Mouse (Mus musculus) cerebellum, postnatal 4 days (tissue): ENCODE data around the gene Sult6b2.

ENCODE experiments used
- DNase-seq, 2 experiments: peaks; one replicate each; pipeline ENCODE4 v3.0.0; 2022; ENCODE audit warnings: low spot score in 2 of 2, mixed read lengths in 1 of 2

The Sult6b2 gene

GRCm38 (mm10) chr6:142810239-142810638 is 5.9 kb upstream of the Sult6b2 start:
- DNase-seq = no peak

DNA sequence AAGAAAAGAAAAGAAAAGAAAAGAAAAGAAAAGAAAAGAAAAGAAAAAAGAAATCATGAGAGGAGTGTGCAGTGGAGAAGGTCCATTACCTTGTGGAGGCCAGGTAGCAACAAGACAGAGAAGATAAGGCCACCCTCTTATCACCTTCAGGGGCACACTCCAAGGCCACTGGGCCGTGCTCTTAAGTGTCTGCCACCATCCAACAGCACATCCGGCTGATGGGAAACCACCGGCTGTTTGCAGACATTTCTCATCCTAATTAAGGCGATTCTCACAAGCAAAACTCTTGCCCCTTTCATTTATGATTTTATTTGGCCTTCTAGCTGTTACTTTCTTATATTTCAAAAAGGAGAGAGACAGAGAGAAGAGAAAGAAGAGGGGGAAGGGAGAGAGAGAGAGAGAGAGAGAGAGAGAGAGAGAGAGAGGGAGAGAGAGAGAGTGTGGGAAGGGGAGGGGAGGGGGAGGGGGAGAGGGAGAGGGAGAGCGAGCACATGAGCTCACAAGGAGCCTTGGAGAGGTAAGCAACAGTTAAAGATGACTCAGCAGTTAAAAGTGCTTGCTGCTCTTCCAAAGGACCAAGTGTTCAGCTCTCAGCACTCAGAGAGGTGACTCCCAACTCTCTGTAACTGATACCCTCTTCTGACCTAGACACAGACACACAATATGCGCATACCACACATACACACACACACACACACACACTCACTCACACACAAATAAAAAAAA is 5.2 kb upstream of the Sult6b2 start:
- no peak for DNase-seq

- no peak for DNase-seq
These were observed 2.0 kb upstream of the Sult6b2 start for GRCm38 (mm10) chr6:142806326-142806725.

DNA sequence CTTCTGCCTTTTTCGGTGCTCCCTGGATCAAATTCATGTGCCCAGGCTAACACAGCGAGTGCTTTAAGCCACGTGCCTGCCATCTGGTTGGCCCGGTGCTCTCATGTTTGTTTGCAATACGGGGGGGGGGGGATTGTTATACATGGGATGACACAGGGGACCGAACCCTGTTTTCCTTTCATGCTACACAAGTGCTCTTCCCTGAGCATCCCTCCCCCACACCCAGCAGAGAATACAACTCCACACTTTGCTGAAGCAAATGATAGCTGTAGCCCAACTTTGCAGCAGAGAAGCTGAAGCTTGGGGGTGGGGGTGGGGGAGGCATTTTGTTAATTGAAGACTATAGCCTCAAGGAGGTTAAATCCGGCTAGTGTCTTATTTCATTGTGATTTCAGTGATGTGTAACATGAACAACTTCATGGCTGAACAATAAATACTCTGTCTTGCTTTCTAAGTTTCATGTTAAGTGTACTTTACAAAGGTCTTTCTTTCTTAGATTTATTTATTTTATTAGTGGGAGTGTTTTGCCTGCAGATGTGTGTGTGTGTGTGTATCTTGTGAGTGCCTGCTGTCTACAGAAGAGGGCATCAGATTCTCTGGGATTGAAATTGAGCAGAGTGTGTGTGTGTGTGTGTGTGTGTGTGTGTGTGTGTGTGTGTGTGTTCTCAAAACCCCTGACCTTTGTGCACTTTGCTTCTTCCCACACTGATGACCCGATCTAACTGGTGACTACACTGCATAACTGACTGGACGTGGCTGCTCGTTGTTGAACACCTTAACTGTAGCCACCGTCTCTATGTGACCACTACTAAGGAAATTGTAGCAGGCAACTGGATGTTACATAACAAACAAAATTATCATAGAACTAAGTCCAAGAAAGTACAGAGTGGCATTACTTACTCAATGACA is 1.4 kb downstream of the Sult6b2 start:
- DNase-seq = no peak

DNA sequence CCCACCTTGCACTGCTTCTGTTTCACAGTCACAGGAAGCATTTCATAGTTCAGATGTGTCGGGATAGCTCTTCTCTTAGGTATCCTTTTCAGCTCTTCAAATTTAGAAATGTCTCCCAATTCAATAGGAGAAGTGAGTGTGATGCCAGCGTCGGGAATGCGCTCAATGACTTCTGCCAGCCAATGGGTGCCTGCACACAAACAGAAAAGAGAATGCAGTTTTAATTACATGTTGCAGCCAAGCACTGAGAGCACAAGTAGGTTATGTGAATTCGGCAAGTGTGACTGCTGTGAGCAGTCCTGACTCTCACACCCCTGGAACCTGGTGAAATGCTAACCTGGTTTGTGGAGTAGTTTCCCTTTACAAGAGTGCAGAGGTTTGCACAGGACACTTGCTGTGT is 2.6 kb downstream of the Sult6b2 start:
- no peak for DNase-seq

DNA sequence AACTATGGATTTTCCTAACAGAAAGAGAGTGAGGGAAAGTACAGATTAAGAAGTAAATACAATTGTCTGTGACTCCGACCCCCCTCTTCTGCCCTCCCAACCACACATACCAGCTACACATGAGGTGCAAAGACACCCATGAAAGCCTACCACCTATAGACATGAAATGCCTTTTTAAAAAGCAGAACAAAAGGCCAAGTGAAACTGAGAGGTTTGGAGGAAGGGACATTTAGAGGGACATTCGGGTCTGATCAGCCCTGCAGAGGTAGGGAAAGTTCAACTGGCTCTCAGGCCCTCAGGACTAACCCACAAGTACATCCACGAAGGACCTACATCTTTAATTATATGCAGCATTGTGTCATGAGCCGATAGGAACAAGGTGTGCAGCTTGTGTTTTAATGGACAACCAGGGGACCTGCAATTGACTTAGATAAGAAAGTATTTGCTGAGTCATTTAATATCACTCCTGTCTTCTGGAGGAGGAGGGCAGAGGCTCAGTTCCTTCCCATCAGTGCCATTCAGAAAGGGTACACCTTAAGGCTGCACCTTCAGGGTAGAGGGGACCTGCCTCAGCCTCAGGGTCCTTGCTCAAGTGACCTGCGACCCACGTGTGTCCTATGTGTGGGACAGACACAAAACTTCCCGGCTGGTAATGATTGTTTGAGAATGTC is 4.5 kb downstream of the Sult6b2 start:
- DNase-seq = no peak

DNA sequence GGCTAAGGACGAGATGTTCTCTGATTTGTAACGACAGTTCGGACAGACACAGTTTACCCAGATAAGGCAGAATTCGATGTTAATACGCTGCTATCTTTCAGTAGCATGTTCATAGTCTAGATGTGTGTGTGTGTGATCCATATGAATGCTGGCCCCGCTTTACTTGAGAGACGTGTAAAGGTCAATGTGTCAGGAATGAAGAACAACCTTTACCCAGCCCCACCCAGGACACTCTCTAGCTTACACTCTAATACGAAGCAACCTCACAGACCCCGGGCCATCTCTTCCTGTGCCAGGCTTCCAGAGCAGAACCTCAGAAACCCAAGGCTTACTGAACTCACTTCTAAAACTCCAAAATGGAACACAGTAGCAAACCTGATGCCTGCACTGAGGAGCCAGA is 5.5 kb downstream of the Sult6b2 start:
- no peak for DNase-seq

DNA sequence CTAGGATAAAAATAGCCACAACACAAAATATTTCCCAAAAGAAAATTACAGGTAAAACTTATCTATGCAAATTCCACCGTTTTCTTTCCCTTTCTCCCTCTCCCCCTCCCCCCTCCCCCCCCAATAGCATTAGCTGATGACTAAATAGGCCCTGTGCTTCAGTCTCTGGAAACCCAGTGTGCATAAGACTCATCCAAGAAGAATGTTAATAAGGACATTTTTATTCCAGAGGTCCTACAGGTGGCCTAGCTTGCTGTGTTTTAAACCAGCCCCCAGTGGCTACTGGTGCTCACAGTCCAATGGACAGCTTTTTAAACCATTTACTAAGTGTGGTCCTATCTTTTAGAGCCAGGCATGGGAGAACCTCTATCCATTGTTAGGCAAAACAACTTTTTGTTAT is 6.3 kb downstream of the Sult6b2 start:
- no peak for DNase-seq

DNA sequence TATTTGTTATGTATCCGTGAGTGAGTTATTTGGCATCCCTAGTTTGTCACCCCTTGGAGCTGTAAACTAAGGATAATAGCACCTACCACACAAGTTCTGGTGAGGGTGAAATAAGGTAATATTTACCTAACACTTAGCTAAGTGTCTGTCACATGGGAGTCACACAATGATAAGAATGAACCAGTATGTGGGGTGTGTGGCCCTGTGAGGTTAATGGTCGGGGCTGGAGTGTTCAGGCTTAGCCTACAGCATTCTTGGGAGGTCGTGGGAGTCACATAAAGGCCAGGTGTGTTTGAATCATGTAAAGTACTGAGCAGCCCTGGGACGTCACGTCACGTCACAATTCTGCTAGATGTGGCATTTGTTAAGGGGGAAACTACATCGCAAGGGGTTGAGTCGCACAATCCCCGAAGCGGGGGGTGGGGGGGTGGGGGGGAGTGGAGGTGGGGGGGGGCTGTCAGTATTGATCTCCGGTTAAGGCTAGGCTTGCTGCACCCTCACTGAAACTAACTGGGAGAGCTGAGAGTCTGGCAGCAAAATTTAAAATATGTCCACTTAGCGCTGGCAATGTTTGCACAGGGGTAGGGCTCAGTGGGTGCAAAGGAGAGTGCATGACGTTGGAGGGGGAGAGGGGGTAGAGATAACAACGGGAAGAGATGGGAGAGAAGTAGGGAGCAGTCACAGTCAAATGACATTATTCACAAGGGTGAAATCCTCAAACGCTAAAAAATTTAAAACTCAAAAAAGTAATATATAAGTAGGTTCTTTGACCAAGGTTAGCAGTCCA is 8.5 kb downstream of the Sult6b2 start:
- DNase-seq = no peak

- no peak for DNase-seq
These were observed 9.2 kb downstream of the Sult6b2 start for GRCm38 (mm10) chr6:142795087-142795486.

DNA sequence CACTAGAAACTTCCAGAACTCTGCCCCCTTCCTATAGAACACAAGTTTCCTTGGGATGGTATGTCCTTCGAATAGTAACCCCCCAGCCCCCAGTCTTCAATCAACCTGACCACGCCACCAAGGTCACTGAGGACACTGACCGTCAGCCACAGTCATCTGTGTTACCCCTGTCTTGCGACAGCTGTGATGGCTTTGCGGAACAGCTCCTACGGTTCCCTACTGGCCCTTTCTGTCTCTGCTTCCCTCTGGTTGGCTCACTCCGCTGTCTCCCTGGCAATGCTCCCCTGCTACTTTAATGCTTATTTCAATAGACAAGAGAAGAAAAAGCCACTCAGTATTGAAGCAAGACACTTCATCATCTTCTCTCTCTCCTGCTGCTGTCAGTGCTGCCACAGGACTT is 10.8 kb downstream of the Sult6b2 start:
- peak in 1 of 2 experiments; percentile 40 for DNase-seq

DNA sequence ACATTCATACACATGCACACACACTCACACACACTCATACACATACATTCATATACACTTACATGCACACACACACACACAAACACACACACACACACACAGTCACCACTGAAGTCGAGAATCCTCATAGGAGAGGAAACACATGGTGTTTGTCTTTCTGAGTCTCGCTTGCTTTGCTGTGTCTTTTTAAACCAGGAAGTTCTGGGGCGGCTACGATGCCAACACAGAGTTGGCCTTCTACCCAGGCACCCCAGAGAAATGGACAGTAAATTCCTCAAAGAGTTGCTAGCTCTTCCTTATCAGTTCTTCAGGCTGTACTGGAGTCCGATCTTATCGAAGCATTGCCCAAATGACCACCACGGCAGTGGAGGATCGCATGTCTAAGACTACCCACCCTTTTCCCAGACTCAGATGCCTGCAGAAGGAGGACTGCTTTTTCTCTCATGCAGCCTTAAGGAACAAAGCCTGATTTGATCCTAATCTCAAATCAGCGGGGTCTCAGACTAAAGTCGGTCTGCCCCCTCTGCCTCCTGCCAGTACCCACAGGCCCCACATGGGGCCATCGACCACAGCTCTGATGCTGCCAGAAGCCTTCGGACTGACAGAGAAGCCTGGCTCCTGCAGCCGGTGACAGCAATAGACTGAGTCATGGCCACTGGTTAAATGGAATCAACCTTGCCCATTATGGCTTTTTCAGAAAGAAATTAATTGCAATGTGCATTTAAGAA is 11.9 kb downstream of the Sult6b2 start:
- peak in 1 of 2 experiments; percentile 59 for DNase-seq

DNA sequence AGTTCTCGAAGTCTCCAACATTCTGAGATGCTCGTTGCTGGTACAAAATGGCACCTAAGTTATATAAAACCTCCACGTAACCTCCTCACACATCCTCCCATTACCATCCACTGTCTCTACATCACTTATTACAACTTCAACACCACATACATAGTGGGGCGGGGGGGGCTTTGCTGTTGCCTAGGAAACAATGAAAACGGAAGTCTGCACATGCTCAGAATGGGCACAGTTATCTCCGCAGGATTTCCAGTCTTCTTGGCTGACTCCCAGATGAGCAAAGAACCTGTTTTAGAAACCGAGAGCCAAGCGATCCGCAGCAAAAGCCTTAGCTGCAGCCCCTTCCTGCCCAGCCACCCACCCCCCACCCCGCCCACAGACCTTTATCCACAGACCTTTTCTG is 14.6 kb downstream of the Sult6b2 start:
- no peak for DNase-seq

DNA sequence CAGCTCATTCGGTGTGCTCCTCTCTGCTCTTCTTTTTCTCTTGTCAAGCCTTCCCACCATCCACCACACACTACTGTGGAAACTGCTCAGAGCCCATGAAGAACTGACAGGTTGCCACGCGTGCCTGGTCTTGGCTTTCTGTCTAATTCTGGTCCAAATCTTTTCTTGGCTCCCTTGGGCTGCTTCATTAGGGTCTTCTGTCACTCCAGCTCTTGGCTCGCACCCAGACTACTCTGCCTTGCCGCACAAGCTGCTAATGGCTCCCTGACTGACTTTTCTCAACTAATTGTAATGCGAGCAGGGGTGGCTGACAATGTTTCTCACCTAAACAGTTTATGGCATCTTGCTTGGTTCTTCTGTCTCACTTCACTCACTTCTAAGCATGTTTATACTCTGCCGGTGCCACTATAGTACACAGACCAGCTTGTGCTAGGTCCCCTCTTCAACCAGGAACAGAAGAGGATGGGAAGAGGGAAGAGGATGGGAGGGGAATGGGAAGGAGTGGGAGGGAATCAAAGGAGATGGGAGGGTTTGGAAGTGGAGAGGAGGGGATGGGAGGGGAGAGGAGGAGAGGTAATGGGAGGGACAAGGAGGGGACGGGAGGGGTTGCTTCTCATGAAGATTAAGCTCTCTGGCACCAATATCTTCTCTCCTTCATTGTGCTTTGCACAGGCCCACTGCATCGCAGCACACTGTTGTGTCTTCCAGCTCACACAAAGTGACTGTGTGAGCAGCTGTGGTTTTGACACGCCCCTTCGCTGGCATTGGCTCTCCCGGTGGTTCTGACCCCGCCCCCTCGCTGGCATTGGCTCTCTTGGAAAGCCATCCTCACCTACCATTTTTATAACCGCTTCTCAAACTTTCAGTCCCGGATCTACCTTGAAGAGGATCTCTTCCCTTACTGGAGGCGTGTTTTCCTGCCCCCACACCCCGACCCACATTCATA is 16.0 kb downstream of the Sult6b2 start:
- DNase-seq = peak in 1 of 2 experiments; percentile 63

GRCm38 (mm10) chr6:142786106-142786505 is 18.2 kb downstream of the Sult6b2 start:
- no peak for DNase-seq

DNA sequence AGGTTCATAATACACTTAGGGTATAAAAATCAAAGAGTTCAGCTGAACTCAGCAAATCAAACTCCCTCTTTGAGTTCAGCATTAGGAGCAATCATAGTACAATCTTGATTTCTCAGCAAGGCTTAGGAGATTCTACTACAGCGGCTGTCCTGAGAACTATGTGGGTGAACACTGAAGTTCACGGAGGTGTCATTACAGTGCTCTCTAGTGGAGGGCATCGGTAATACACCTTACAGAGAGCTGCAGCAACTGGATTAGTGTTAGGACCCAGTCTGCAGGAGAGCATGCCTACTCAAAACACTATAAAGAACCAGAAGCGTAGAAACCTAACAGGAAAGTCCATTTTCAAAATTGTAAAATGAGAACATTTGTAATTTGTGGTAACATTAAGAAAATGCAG is 19.0 kb downstream of the Sult6b2 start:
- DNase-seq = peak in 1 of 2 experiments; percentile 51

GRCm38 (mm10) chr6:142781286-142781685 is 23.0 kb downstream of the Sult6b2 start:
- DNase-seq = no peak

- DNase-seq = no peak
These were observed 23.7 kb downstream of the Sult6b2 start for GRCm38 (mm10) chr6:142780574-142781033.

DNA sequence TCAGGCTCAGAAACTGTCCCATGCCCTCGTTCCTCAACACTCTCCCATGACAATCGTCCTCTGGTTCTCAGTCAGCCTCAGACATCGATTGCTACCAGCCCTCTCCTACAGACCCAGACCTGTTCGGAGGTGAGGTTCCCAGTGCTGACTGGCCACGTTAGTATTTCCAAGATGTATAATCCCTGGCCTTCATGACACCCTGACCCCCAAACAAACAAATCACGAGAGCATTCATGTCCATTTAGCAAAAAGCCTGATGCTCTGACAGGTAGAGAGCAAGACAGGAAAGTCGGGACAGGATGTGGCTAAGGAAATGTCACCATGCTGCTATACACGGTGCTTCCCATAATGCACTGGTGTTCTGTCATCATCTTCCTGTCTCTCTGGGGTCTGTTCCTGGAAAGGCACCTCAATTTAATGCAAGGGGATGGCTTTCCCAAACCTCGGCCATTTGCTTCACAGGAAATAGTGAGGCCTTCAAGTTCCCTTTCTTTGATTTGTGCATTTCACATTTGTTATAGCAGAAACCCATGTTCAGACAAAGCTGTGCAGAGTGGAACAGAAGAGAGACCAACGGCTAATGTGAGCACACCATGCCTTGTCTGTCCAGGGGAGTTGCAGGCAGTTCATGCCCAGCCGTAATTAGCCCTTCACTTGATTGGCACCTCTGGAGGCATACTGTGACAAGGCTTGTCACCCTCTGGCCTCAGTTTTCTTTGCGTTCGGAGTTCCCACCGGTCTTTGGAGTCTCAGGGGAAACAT is 24.3 kb downstream of the Sult6b2 start:
- no peak for DNase-seq
